Mouse (Mus musculus): ENCODE results near the gene Chp1. TPM values are rescaled to one million over a fixed set of nuclear protein-coding genes. Genes with fewer than 3 reads are reported as not detected.

Gene Chp1
- 125 and 155 TPM in 2 replicates for polyA plus RNA-seq (2012; rRNA removed)

GRCm38 (mm10) chr2:119547522-119548370, at the start of gene Chp1, which contains the start of gene Exd1:
Gene Chp1, plus strand, starts transcription at chr2:119547697.
Gene Exd1, minus strand, starts transcription at chr2:119547627.

GRCm38 (mm10) chr2:119618199-119618982, 70.9 kb downstream of the Chp1 start, which contains the start of the genes Nusap1 and Oip5:
Gene Nusap1, plus strand, starts transcription at chr2:119618298.
Gene Oip5, minus strand, starts transcription at chr2:119618469.

Other genes starting within 250 kb of the Chp1 start
- 19.7 and 19.8 TPM in 2 replicates for gene Dll4, start 221.9 kb upstream of the Chp1 start, polyA plus RNA-seq (2012; rRNA removed)
- gene Chac1, start 196.5 kb upstream of the Chp1 start, polyA plus RNA-seq (2012; rRNA removed): 3.1 and 4.5 TPM in 2 replicates
- 6.0 and 6.3 TPM in 2 replicates for gene Ino80, start 70.0 kb upstream of the Chp1 start, polyA plus RNA-seq (2012; rRNA removed)
- 0.12 and 0.81 TPM in 2 replicates for gene Exd1, start 70 bp upstream of the Chp1 start, polyA plus RNA-seq (2012; rRNA removed)
- 0.88 and 1.2 TPM in 2 replicates for gene Nusap1, start 70.6 kb downstream of the Chp1 start, polyA plus RNA-seq (2012; rRNA removed)
- 3.9 and 5.9 TPM in 2 replicates for gene Oip5, start 70.8 kb downstream of the Chp1 start, polyA plus RNA-seq (2012; rRNA removed)
- gene Ndufaf1, start 115.1 kb downstream of the Chp1 start, polyA plus RNA-seq (2012; rRNA removed): 1.7 TPM in 2 replicates
- 5.9 and 6.2 TPM in 2 replicates for gene Rtf1, start 127.4 kb downstream of the Chp1 start, polyA plus RNA-seq (2012; rRNA removed)
- gene Itpka, start 194.6 kb downstream of the Chp1 start, polyA plus RNA-seq (2012; rRNA removed): 17.6 and 18.0 TPM in 2 replicates
- gene Ltk, start 212.7 kb downstream of the Chp1 start, polyA plus RNA-seq (2012; rRNA removed): 3.6 and 3.9 TPM in 2 replicates
- gene Rpap1, start 239.8 kb downstream of the Chp1 start, polyA plus RNA-seq (2012; rRNA removed): 25.0 and 26.3 TPM in 2 replicates

All from colon, adult 2 months (tissue).